Mouse (Mus musculus) inflammation-experienced regulatory T-cells, adult 6 months (primary cell): ENCODE measurements around the gene Rmi2. TPM values are rescaled to one million over a fixed set of nuclear protein-coding genes. Genes with fewer than 3 reads are reported as not detected.

Source experiments
- ATAC-seq: one replicate; pipeline ENCODE4 v1.8.0; 2017
- polyA plus RNA-seq, 3 experiments: library from polyadenylated mRNA; unstranded; fragments of 100-300 nt; shearing (Covaris generic); gene quantifications; one replicate each; pipeline ENCODE4 v1.2.1; 2017

Rmi2 gene
- polyA plus RNA-seq, 3 experiments from 2014 or later, result 1.2 to 1.4 (median 1.2) TPM

DNA sequence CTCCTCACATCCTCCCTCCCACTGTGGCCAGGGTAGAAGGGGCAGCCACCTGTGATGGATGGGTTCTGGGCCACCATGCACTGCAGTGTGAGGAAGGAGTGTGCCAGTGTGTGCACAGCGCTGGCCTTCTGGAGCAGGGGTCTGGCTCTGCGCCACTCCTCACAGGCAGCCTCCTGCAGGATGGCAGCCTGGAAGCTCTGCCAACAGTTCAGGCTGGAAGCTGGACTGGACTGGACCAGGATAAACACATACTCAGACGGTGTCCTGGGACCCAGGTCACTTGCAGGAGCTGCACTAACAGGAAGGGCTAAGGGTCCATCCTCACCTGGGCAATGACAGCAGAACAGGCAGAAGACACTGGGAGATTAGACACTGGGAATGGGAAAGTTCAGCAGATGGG, 98.5 kb downstream of the Rmi2 start:
- ATAC-seq, result no peak

DNA sequence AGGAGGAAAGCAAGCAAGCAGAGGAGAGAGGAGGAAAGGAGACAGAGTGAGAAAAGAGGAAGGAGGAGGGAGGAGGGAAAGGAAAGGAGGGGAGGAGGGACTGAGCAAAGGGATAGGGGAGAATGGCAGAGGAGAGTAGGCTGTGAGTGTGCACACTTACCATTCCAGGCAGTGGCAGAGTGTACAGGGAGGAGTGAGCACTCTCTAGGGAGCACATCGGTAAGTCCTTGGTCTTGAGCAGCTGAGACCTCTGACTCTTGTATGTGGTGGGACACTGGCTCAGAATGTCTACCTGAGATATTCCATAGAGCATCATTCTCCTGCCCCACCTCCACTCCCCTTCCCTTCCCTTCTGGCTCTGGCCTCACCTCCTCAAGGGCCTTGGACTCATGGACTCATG, 99.2 kb downstream of the Rmi2 start:
- no peak for ATAC-seq

DNA sequence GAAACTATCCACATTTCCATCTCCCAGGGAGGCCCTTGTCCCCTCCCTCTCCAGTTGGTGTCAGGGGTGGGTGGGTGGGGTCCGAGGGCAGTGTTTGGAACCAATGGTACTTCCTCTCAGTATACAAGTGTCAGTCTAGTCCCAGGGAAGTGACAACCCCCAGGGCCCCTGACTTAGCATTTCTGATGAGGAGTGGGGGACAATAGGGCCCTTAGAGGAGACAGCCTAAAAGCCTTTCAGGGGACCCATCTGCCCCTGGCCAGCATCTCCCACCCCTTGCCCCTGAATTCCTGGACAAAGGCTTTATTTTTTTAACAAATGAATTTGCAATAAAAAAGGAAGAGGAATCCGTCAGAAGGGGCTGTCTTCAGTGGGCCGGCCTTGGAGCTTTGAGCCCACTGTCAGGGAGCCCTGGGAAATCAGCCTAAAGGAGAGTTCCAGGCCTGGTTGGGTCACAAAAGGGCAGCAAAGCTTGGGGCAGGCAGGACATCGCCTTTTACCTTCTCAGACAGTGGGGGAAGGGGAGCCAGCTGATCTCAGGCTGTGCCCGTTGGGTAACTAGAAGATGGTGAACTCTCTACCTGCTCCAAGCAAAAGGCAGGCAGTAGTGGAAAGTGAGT, 102.0 kb downstream of the Rmi2 start:
- ATAC-seq, result no peak

DNA sequence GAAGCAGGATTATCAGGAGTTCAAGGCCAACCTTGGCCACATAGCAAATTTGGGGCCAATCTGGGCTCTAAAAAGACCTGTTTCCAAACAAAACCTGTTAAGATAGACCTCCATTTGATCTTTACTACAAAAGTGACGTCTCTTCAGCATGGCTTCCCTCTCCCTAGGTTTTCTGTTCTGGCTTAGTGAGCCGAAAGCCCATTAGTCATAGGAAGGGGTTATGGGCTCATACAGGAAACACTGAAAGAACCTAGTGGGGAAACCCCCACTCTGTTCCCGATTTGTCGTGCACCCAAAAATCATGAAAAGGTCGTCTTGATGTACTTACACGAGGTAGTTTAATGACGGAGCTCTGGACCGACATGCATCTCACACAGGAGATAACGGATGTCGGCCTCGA, 102.6 kb downstream of the Rmi2 start:
- no peak for ATAC-seq

GRCm38 (mm10) chr16:10939932-10940331, 105.1 kb downstream of the Rmi2 start:
- ATAC-seq, result no peak

GRCm38 (mm10) chr16:10940661-10941060, 105.8 kb downstream of the Rmi2 start:
- no peak for ATAC-seq

Other genes with a start within 250 kb of the Rmi2 start
- gene Socs1, start 49.5 kb upstream of the Rmi2 start, polyA plus RNA-seq, result 1 to 10 TPM; 3.9 to 4.7 (median 4.3) TPM
- gene Tnp2, start 46.4 kb upstream of the Rmi2 start, polyA plus RNA-seq, result 1 to 10 TPM; 6.3 to 9.8 (median 6.6) TPM
- not detected for gene Prm3, start 44.1 kb upstream of the Rmi2 start, polyA plus RNA-seq
- gene Prm2, start 38.9 kb upstream of the Rmi2 start, polyA plus RNA-seq, result not detected
- gene Prm1, start 29.2 kb upstream of the Rmi2 start, polyA plus RNA-seq, result 1 to 10 TPM in 1 of 3 experiments, not detected in 2; 1.1 TPM
- not detected for gene Gm11172, start 22.1 kb upstream of the Rmi2 start, polyA plus RNA-seq
- gene Snn, start 225.9 kb downstream of the Rmi2 start, polyA plus RNA-seq, result 1 to 10 TPM in 2 of 3 experiments, under 1 TPM in 1; 0.84 to 1.3 (median 1.1) TPM
- gene Litaf, start 231.1 kb downstream of the Rmi2 start, polyA plus RNA-seq, result 10 to 100 TPM; 29.9 to 99.4 (median 39.3) TPM